Mouse (Mus musculus): Measurements from ENCODE around the gene Maff. TPM values are rescaled to one million over a fixed set of nuclear protein-coding genes. Genes with fewer than 3 reads are reported as not detected.

The Maff gene
- polyA plus RNA-seq, 1 experiment: 15.6 TPM

DNA sequence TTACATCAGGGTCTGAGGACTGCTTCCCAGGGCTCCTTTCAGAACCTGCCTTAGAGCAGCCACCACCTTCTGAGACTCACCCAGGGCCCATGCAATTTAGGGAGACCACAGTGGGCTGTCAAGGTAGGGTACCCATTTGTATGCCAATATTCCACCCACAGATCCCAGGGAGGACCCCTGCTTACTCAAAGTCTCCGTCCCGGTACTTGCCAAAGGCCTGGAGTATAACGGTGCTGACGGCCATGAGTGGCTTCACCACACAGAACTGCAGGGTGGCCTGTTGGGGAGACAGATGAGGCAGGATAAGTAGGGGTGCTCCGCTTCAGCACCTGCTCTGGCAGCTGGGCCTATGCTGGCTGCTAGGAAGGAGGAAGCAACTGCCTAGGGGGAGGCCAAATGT, 20.0 kb downstream of the Maff start:
- TF ChIP-seq SRF (IDR thresholded peaks at IDR 0.05; ENCODE audit: control insufficient read depth, insufficient read length, low read depth) (no peak), MYOD1 (IDR thresholded peaks at IDR 0.05; ENCODE audit: control insufficient read depth in 1 of 3, insufficient read length in 2 of 3, low read depth in 2 of 3) (no peak), POLR2A (IDR thresholded peaks at IDR 0.05; ENCODE audit: insufficient read length, low read depth) (no peak), CEBPB (IDR thresholded peaks at IDR 0.05; ENCODE audit: insufficient read depth, poor library complexity, severe bottlenecking) (no peak), E2F4 (IDR thresholded peaks at IDR 0.05; ENCODE audit: insufficient read depth) (no peak), USF1 (IDR thresholded peaks at IDR 0.05; ENCODE audit: low read depth) (no peak), REST (IDR thresholded peaks at IDR 0.05; ENCODE audit: insufficient read depth, insufficient read length) (no peak), POLR2AphosphoS2 (IDR thresholded peaks at IDR 0.05; ENCODE audit: insufficient read length, low read depth) (no peak), TCF3 (IDR thresholded peaks at IDR 0.05; ENCODE audit: insufficient read length, low read depth) (no peak), TCF12 (IDR thresholded peaks at IDR 0.05; ENCODE audit: insufficient read depth, poor library complexity, severe bottlenecking) (no peak), MYOG (IDR thresholded peaks at IDR 0.05; ENCODE audit: control insufficient read depth in 1 of 3, insufficient read depth in 1 of 3, insufficient read length in 2 of 3, low read depth in 2 of 3) (no peak), MAX (IDR thresholded peaks at IDR 0.05; ENCODE audit: low read depth) (no peak)
- no peaks in the 10 kb centered on the region for H3K27me3 ChIP-seq (ENCODE audit: control insufficient read depth, insufficient read depth, insufficient read length)
- no peak overlapping the region for H3K4me2 ChIP-seq (ENCODE audit: low read depth)
- H3ac ChIP-seq (ENCODE audit: control insufficient read depth, insufficient read length): no peak overlapping the region
- no peaks in the 10 kb centered on the region for H3K79me2 ChIP-seq (ENCODE audit: control insufficient read depth, insufficient read depth)
- no peak overlapping the region for H3K4me3 ChIP-seq
- peaks cover 18% of the 10 kb centered on the region for H3K36me3 ChIP-seq (ENCODE audit: control insufficient read depth, insufficient read depth)

- TF ChIP-seq REST (IDR thresholded peaks at IDR 0.05; ENCODE audit: insufficient read depth, insufficient read length) (no peak), POLR2A (IDR thresholded peaks at IDR 0.05; ENCODE audit: insufficient read length, low read depth) (no peak), CEBPB (IDR thresholded peaks at IDR 0.05; ENCODE audit: insufficient read depth, poor library complexity, severe bottlenecking) (no peak), TCF12 (IDR thresholded peaks at IDR 0.05; ENCODE audit: insufficient read depth, poor library complexity, severe bottlenecking) (no peak), POLR2AphosphoS2 (IDR thresholded peaks at IDR 0.05; ENCODE audit: insufficient read length, low read depth) (no peak), E2F4 (IDR thresholded peaks at IDR 0.05; ENCODE audit: insufficient read depth) (no peak), MYOD1 (IDR thresholded peaks at IDR 0.05; ENCODE audit: control insufficient read depth in 1 of 3, insufficient read length in 2 of 3, low read depth in 2 of 3) (no peak), MYOG (IDR thresholded peaks at IDR 0.05; ENCODE audit: control insufficient read depth in 1 of 3, insufficient read depth in 1 of 3, insufficient read length in 2 of 3, low read depth in 2 of 3) (no peak), TCF3 (IDR thresholded peaks at IDR 0.05; ENCODE audit: insufficient read length, low read depth) (no peak), USF1 (IDR thresholded peaks at IDR 0.05; ENCODE audit: low read depth) (no peak), MAX (IDR thresholded peaks at IDR 0.05; ENCODE audit: low read depth) (no peak), SRF (IDR thresholded peaks at IDR 0.05; ENCODE audit: control insufficient read depth, insufficient read length, low read depth) (no peak)
- H3ac ChIP-seq (ENCODE audit: control insufficient read depth, insufficient read length): no peak overlapping the region
- H3K4me3 ChIP-seq: no peak overlapping the region
- no peaks in the 10 kb centered on the region for H3K79me2 ChIP-seq (ENCODE audit: control insufficient read depth, insufficient read depth)
- peak overlapping the region; percentile 46 for H3K4me2 ChIP-seq (ENCODE audit: low read depth)
- peaks cover 25% of the 10 kb centered on the region for H3K36me3 ChIP-seq (ENCODE audit: control insufficient read depth, insufficient read depth)
- H3K27me3 ChIP-seq (ENCODE audit: control insufficient read depth, insufficient read depth, insufficient read length): no peaks in the 10 kb centered on the region
These were observed 21.9 kb downstream of the Maff start for GRCm38 (mm10) chr15:79368313-79368811.

GRCm38 (mm10) chr15:79368861-79369440, 22.5 kb downstream of the Maff start:
- Histone ChIP-seq H3ac (ENCODE audit: control insufficient read depth, insufficient read length) (no peak overlapping the region), H3K27me3 (ENCODE audit: control insufficient read depth, insufficient read depth, insufficient read length) (no peaks in the 10 kb centered on the region), H3K4me3 (no peak overlapping the region), H3K4me2 (ENCODE audit: low read depth) (peak overlapping the region; percentile 46), H3K79me2 (ENCODE audit: control insufficient read depth, insufficient read depth) (no peaks in the 10 kb centered on the region), H3K36me3 (ENCODE audit: control insufficient read depth, insufficient read depth) (peaks cover 25% of the 10 kb centered on the region)
- TF ChIP-seq POLR2A (IDR thresholded peaks at IDR 0.05; ENCODE audit: insufficient read length, low read depth) (no peak), MYOD1 (IDR thresholded peaks at IDR 0.05; ENCODE audit: control insufficient read depth in 1 of 3, insufficient read length in 2 of 3, low read depth in 2 of 3) (no peak), E2F4 (IDR thresholded peaks at IDR 0.05; ENCODE audit: insufficient read depth) (no peak), TCF3 (IDR thresholded peaks at IDR 0.05; ENCODE audit: insufficient read length, low read depth) (no peak), CEBPB (IDR thresholded peaks at IDR 0.05; ENCODE audit: insufficient read depth, poor library complexity, severe bottlenecking) (no peak), USF1 (IDR thresholded peaks at IDR 0.05; ENCODE audit: low read depth) (no peak), TCF12 (IDR thresholded peaks at IDR 0.05; ENCODE audit: insufficient read depth, poor library complexity, severe bottlenecking) (no peak), MYOG (IDR thresholded peaks at IDR 0.05; ENCODE audit: control insufficient read depth in 1 of 3, insufficient read depth in 1 of 3, insufficient read length in 2 of 3, low read depth in 2 of 3) (no peak), MAX (IDR thresholded peaks at IDR 0.05; ENCODE audit: low read depth) (no peak), REST (IDR thresholded peaks at IDR 0.05; ENCODE audit: insufficient read depth, insufficient read length) (no peak), POLR2AphosphoS2 (IDR thresholded peaks at IDR 0.05; ENCODE audit: insufficient read length, low read depth) (no peak), SRF (IDR thresholded peaks at IDR 0.05; ENCODE audit: control insufficient read depth, insufficient read length, low read depth) (no peak)

GRCm38 (mm10) chr15:79369452-79370280, 23.2 kb downstream of the Maff start:
- Histone ChIP-seq H3K4me3 (no peak overlapping the region), H3K36me3 (ENCODE audit: control insufficient read depth, insufficient read depth) (peaks cover 29% of the 10 kb centered on the region), H3K79me2 (ENCODE audit: control insufficient read depth, insufficient read depth) (no peaks in the 10 kb centered on the region), H3K4me2 (ENCODE audit: low read depth) (no peak overlapping the region), H3ac (ENCODE audit: control insufficient read depth, insufficient read length) (no peak overlapping the region), H3K27me3 (ENCODE audit: control insufficient read depth, insufficient read depth, insufficient read length) (no peaks in the 10 kb centered on the region)
- TF ChIP-seq MYOD1 (IDR thresholded peaks at IDR 0.05; ENCODE audit: control insufficient read depth in 1 of 3, insufficient read length in 2 of 3, low read depth in 2 of 3) (peak in 1 of 3 experiments; percentile 26), MYOG (IDR thresholded peaks at IDR 0.05; ENCODE audit: control insufficient read depth in 1 of 3, insufficient read depth in 1 of 3, insufficient read length in 2 of 3, low read depth in 2 of 3) (no peak)
